Mouse (Mus musculus): ENCODE measurements around the gene Pate3.

DNA sequence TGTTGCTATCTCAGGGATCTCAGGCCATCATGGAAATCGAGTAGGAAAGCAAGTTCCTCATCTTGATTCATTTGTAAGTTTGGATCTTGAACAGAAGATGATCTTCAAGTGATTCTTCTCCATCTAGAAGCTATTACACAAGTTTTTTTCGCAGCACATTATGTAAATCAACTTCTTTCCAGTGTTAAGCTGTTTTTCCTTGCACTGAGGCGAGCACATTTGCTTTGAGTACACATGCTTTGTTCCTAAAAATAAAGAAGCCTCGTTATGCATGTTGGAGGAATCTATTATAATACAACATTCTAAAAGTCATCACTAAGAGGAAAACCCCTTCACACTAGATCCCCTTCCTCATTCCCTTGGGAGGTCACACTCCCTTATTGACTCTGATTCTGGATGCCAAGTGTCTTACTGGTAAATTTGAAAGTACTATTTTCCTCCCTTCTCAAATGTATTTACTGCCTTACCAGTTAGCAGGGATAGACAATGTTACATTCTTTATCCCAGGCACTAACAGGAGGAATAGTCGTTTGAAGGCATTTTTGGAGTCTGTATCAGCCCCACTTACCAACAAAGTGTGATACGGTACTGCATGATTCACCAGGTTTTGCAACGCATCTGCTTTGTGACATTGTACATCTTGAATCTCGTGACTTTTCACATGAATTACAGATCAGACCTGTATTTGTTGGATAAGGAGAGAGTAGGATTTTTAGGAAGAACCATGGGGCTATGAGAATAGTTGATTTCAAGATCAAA is 40.2 kb downstream of the Pate3 start:
- TF ChIP-seq POLR2A (IDR thresholded peaks at IDR 0.05; ENCODE audit: low read depth, low read length), result no peak
- no peak for TF ChIP-seq CTCF (IDR thresholded peaks at IDR 0.05; ENCODE audit: extremely low read depth, insufficient read depth, insufficient read length, insufficient replicate concordance)

Measured in spleen, adult 2 months (tissue).